Mouse (Mus musculus) embryo, embryonic 10.5 days (tissue): ENCODE measurements at regions not wholly inside any gene's neighbourhood (a gene's known extent, or its start where the extent isn't known, plus 50 kb on each side); places are given as distances from the start of the nearest gene placed in this dataset.
A peak's percentile ranks its signal among the peaks of the same experiment; 100 is the strongest.

ENCODE experiments used
- DNase-seq: peaks from one replicate; pipeline ENCODE4 v3.0.0-alpha.2; 2015; ENCODE audit warnings: low spot score

DNA sequence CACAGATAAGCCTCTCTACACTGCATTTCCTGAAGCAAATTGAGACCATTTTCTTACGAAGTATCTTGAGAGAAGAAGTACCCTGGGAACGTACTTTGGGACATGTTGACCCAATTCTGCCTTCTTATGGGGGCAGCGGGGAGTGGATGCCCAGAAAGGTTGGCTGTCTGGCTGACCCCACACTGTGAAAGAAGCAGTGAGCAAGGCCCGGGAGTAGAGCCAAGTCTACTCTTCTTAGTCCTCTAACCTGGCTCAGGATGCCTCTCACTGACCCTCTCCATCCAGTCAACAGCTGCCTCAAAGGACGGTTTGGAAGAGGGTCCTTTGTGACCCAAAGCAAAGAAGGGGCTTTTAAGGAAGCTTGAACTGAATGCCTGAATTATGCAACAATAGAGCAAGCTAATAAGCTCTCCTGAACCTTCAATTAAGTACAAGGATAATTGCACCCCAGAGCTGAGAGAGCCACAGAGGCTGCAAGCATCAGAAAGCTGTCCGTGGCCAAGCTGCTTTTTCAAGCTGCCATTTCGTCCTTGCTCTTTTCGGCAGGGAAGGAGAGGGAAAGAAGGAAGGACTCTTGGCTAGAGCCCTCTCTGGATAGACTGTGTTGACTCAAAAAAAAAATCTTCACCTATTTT is 70.3 kb downstream of the Pctp start:
- DNase-seq: no peak

GRCm38 (mm10) chr11:89929115-89929988 is 73.3 kb downstream of the Pctp start:
- DNase-seq: no peak

GRCm38 (mm10) chr11:89927483-89928156 is 75.1 kb downstream of the Pctp start:
- no peak for DNase-seq

DNA sequence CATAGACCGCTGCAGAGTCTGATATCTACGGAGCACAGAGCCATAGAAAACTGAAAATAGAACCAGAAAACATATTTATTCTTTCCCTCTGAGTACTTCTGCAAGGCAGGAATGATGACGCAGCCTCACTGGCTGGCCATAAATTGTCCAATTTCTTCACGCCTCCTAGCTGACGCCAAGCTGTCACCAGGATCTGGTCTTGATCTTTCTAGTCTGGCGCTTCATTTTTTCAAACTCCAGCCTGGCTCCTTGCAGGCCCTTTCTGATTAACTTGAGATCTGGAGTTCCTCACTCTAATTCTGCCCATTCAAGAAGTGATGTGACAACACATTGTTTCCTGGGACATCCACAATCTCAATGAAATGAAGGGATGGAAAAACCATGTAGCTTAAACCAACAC is 80.1 kb downstream of the Pctp start:
- DNase-seq: peak; percentile 13

DNA sequence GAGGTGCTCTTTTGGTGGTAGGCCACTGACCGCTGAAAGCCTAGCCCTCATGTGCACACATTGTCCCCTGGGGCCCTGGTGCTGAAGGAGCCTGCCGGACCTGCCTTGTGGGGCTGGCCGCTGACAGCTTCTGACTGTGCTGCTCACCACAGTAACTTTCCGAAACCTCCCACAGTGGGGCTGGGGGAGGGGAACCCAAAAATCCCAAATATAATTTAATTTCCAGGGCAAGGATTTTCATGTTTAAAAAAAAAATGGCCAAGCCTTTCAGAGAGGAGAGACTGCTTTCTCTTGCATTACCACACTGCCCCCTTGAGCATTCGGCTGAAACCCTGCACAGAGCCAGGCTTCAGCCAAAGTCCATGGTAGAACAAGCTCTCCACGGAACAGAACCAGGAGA is 81.5 kb downstream of the Pctp start:
- DNase-seq: peak; percentile 45

GRCm38 (mm10) chr11:89915795-89916194 is 86.9 kb downstream of the Pctp start:
- DNase-seq: no peak

DNA sequence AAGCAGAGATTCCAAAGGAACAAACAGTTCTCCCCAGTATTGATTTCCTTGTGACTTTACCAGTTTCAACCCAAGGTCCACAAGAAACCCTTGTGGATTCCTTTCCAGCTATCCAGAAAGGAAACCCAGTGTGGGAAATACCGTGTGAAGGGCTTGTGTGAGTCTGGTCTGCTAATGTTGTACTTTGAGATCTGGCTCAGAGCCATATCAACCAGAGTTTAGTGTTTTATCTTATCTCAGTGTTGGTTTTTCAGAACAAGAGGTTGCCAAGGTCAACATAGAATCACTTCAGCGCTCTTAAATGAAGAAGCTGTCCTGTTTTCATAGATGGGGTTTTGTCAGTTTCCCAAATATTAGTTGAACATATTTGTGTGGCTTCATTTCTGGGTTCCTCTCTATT is 88.1 kb downstream of the Pctp start:
- DNase-seq: no peak

DNA sequence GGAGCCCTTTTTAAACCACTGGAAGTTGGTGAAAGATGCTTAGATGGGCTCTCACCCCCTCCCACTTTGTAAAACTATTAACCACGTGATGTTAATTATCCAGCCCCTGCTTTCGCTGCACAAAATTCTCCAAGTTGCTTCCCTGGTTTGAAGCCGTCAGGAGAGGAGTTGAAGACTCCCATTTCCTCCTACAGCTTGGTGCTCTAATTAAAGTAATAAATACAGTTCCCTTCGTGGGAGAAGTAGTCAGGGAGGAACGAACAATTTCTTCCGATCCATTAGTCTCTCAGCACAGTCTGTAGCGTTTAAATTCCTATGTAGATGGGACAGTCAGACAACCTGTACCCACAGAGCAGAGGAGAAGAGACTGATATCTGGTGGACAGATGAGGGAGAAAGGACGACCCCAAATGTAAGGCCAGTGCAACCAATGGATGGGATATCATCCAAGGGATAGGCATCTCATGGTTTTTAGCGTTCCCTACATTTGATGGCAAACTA is 101.4 kb downstream of the Pctp start:
- no peak for DNase-seq

DNA sequence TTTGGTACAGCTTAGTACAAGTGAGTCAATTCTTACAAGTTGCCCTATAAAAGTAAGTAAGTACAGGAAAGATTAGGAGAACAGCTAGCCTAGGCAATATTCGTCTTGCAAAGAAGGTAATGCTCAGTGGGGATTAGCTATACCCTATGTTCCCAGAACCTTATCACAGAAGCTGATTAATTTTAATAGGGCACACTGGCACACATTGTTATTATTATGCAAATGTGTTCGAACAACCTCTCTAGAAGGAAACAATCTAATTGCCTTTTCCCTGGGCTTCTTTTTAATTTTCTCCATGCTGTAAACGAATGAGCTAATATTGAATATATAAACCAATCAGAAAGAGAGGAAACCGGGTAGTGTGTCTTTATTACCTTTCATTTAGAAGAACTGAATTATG is 104.2 kb downstream of the Pctp start:
- DNase-seq: no peak

GRCm38 (mm10) chr11:89896854-89897253 is 105.8 kb downstream of the Pctp start:
- no peak for DNase-seq

GRCm38 (mm10) chr11:89871587-89871986 is 94.1 kb upstream of the Ankfn1 start:
- DNase-seq: no peak

- DNase-seq: no peak
Measured at GRCm38 (mm10) chr11:89867575-89867974, 90.1 kb upstream of the Ankfn1 start.

DNA sequence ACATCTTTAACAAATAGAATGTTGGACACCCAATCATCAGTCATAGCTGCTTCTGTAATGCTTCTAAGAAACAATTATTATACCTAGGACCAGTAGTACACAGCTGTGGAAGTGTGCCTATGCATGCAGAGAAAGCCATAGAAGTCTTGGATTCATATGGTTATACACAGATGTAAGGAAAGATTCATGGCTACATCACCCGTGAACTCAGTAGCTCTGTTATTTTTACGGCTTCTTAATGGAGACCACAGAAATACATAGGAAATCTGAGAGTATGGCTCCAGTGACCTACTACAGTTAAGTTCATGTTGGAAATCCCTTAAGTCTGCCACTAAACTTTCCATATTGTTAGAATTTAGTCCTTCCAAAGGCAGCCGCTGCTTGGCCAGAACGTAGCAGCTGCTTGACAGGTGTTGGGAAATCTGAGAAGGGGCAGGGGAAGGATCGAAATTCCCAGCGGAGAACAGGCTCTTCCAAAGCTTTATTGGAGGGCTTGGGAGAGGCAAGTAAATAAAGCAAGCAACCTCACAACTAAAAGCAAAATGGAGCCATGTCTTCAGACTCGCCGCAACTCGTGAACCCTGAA is 78.8 kb upstream of the Ankfn1 start:
- peak; percentile 43 for DNase-seq

DNA sequence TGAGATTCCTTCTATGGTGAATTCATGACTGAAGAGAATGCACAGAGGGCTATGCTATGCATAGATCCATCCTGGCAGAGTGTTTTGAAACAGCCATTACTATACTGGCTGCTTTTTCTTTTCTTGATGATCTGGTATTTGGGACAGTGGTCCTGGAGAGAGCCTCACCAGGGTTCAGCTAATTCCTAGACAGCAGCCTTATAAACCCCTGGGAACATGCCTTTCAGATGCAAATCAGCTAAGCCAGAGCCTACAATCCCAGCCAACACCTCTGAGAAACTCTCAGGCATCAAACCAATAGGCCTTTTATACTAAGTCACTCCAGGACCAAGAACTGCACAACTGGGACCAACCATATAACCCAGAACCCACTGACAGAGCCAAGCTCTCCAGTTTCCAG is 64.4 kb upstream of the Ankfn1 start:
- no peak for DNase-seq

GRCm38 (mm10) chr11:89839671-89840327 is 62.3 kb upstream of the Ankfn1 start:
- peak; percentile 31 for DNase-seq

- no peak for DNase-seq
Measured at GRCm38 (mm10) chr11:89837995-89838394, 60.5 kb upstream of the Ankfn1 start.

- no peak for DNase-seq
Measured at GRCm38 (mm10) chr11:89836897-89837296, 59.4 kb upstream of the Ankfn1 start.

DNA sequence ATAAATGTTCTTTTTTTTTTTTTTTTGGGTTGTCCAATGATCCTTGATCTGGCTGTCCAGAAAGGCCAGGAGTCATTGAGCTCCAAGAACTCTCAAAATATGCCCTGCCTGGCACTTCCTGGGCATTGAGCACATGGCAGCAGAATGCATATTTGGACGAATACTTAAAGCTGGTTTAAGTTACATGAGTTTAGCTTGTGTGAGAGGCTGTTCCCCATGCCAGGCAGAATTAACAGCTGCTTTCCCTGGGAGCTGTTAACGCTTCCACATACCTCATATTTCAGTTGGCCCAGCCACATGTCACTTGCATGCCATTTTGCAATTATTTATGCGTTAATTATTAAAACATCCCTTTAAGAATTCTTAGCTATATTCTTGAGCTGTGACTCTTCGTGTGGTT is 56.6 kb upstream of the Ankfn1 start:
- no peak for DNase-seq

GRCm38 (mm10) chr11:89831577-89832110 is 54.2 kb upstream of the Ankfn1 start:
- no peak for DNase-seq
